Mouse (Mus musculus) adrenal gland, postnatal 14 days (tissue): ENCODE data around the gene Sv2b. TPM values are rescaled to one million over a fixed set of nuclear protein-coding genes. Genes with fewer than 3 reads are reported as not detected.
A peak's percentile ranks its signal among the peaks of the same experiment; 100 is the strongest.
"Not testable (repeated sequence)": the region's sequence is repeated elsewhere in the genome, so short reads cannot be mapped to it uniquely, and the experiment has no call there.

ENCODE experiments used
- DNase-seq: peaks from one replicate; pipeline ENCODE4 v3.0.0; 2021; ENCODE audit warnings: mixed read lengths
- total RNA-seq: library from RNA; stranded (reverse); gene quantifications from 2 replicates; pipeline ENCODE4 v1.2.3, GENCODE M21; 2021

Sv2b gene
- total RNA-seq, 1 experiment from 2014 or later: 0.67 TPM

GRCm38 (mm10) chr7:75209221-75209641, 99.8 kb downstream of the Sv2b start:
- peak; percentile 6 for DNase-seq

DNA sequence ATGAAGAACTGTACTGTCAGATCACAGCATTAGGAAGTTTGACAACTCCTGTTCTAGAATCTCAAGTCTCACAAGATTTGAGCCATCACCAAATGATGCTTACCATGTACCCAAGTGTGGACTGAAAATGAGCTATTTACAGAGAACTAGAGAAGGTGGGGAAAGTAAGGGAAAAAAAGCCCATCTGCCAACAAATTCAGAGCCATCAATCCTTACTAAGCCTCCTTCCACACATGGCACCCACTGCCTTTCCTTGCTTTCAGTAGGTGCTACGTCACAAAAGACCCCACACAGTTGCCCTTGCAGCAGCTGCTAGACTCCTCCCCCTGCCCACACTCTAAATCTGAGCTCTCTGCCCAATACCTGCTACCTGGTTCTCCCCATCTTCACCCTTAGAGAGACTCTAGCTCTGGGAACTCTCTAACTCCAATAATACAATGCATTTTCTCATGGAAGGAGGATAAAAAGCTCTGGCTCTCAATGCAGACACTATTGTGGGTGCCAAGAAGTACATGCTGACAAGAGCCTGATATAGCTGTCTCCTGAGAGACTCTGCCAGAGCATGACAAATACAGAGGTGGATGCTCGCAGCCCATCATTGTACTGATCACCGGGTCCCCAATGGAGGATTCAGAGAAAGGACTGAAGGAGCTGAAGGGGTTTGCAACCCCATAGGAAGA, 101.0 kb downstream of the Sv2b start:
- DNase-seq: no peak

DNA sequence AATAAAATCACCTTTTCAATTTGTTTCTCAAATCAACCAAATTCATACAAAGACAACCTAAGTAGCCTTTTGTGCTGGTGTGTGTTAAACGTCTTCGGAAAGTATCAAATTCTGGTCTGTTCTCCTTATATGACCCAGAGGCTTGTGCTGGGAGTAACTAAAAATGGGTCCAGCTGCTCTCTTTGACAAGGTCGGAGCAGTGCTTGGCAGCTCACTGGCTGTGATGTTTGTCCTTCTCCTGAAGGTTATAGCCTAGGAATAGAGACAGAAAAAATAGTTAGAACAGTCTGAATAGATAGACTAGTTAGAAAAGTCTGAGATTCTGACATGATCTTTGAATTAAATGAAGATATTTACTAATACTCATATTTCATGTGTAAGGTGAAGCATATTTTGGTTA, 102.4 kb downstream of the Sv2b start:
- DNase-seq: peak; percentile 21

DNA sequence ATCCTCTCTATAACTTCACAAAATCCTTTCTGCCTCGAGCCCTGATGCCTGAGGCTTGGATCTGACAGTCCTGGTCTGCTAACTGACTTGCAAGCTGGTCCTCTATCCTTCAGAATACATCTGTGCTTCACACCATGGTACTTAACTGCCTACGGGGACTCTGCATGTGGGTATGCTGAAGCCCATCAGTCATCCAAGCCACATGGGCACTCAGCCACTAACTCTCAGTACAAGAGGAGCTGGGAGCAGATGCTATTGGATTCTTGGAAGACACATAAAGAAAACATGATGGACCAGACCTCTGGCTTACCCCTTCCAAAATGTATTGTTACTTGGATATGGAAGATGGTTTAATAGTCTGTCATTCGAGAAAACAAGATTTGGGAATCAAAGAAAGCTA, 103.7 kb downstream of the Sv2b start:
- no peak for DNase-seq

DNA sequence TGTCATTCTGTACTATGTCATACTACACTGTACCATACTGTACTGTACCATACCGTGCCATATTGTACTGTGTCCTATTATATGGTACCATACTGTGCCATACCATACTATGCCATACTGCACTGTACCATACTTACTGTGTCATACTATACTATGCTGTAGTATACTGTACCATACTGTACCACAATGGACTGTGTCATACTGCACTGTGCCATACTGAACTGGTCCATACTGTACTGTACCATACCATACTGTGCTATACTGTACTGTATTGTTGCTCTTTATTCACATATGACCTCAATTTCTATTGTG, 114.2 kb downstream of the Sv2b start:
- not testable (repeated sequence) for DNase-seq

- no peak for DNase-seq
Measured at GRCm38 (mm10) chr7:75194158-75194918, 114.7 kb downstream of the Sv2b start.

- peak; percentile 43 for DNase-seq
Measured at GRCm38 (mm10) chr7:75190192-75190591, 118.9 kb downstream of the Sv2b start.

GRCm38 (mm10) chr7:75175042-75175441, 134.0 kb downstream of the Sv2b start:
- DNase-seq: no peak

DNA sequence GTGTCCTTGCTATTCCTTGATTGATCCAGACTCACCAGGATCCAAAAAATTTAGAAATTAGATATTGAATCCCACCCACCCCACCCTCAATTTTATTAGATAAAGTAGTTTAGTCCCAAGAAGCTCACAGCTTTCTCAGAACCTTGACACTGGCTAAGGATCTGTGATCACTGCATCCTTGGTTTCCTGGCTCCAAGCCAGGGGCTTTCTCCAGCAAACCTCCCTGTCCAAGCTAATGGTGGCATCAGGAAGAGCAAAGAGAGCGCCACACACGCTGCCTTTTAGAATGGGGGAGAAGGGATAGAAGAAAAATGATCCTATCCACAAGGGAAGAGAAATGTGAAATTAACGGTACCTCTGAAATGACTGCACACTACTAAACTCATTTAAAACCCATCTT, 141.6 kb downstream of the Sv2b start:
- DNase-seq: peak; percentile 12

- DNase-seq: no peak
Measured at GRCm38 (mm10) chr7:75147174-75147573, 161.9 kb downstream of the Sv2b start.

GRCm38 (mm10) chr7:75142800-75143199, 166.3 kb downstream of the Sv2b start:
- no peak for DNase-seq

- DNase-seq: no peak
Measured at GRCm38 (mm10) chr7:75141919-75142700, 167.0 kb downstream of the Sv2b start.

DNA sequence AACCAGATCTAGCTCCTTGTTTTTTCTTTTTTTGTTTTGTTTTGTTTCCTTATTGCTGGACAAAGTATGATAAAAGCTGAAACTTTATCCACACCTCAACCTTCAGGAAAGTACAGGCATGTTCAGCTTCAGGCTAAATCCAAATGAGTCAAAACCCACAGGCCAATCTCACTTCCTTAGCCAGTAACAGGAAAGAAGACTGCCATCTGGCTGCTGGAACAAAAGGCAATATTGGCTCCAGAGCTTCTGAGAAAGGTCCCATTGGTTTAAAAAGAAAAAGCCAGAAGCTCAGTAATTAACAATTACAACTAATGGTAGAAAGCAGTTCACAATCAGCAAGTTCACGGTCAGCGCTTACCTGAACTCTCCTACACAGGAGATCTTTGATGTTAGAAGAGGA, 169.8 kb downstream of the Sv2b start:
- no peak for DNase-seq

- peak; percentile 65 for DNase-seq
Measured at GRCm38 (mm10) chr7:75134710-75135617, 174.1 kb downstream of the Sv2b start.

GRCm38 (mm10) chr7:75128036-75128435, 181.0 kb downstream of the Sv2b start:
- no peak for DNase-seq

- DNase-seq: no peak
Measured at GRCm38 (mm10) chr7:75124067-75124466, 185.0 kb downstream of the Sv2b start.

DNA sequence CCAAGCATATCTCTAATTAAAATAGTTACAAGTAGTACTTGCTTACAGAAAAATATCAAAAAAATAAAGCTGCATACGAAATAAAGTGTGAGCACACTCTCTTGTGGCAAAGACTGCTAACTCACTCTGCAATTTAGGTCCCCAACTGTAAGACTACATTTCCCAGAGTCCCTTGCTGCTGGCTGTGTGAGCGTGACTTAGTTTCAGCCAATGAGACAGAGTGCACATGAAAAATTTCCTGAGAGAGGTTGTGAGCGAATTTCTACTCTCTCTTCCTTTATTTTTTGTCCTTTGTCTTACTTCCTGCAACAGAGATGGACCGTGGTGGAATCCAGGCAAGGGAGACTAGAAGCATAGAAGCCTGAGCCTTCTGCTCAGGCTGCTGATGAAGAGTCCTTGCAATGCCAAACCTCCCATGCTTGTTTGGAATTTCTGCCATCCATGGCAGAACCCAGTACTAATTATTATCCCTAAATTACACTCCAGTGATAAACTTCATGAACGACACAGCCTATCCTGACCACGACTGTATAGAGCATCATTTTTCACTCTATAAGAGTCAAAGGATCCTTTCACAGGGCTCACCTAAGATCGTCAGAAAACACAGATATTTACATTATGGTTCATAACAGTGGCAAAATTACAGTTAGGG, 190.9 kb downstream of the Sv2b start:
- DNase-seq: peak; percentile 37

DNA sequence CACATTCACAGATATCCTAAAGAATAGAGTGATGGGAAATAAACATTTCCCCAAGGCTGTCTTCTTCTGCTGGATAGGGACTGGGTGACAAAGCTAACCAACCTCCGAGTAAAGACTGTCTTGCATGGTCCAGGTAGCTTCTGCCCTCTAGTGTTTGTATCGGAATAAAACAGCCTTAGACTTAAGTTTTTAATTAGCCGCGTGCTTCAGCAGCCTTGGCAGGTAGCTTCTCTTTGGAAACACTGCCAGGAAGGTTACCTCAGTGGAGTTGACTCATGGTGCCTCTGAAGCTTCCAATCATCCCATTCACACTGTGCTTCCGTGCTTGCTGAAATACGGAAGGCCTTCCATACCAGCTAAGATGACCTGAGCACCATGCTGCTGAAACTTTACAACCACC, 198.4 kb downstream of the Sv2b start:
- DNase-seq: peak; percentile 43

DNA sequence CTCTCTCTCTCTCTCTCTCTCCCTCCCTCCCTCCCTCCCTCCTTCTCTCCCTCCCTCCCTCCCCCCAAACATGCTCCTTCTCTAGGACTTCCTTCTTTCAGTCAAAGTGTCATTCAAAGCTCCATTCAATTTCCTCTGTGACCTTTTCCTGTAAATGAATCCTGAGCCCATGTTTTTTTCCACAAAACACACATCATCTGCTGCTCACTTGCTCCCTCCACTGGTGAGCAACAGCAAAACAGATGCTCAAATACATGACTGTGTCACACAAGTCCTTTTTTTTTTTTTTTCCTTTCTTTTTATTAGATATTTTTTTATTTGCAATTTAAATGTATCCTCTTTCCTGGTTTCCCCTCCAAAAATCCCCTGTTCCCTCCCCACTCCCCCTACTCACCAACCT, 201.6 kb downstream of the Sv2b start:
- DNase-seq: peak; percentile 70

GRCm38 (mm10) chr7:75103900-75104299, 205.2 kb downstream of the Sv2b start:
- DNase-seq: no peak

DNA sequence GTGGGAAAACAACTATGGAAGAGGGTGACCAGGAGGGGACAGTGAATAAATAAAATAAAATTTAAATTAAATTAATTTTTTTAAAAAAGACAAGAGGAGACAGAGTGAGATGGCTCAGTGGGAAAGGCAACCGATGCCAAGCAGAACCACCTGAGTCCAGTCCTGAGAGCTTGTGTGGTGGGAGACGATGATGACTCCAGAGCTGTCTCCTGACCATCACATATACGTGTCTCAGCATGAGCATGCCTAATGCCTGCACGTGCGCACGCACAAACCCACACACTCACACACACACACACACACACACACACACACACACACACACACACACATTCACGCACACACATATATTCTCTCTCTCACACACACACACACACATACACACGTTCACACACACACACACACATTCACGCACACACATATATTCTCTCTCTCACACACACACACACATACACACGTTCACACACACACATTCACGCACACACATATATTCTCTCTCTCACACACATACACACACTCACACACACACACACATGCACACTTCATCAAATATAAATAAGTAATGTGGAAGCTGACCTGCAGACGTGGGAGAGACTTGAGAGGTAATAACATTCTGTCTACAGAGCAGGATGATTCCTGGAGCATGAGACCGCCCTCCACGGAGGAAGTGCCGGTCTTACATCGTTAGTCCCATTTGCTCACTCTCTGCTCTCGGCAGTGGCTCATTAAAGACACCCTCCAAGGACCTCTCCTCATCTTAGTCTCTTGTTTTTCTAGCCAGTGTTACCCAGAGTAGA, 206.3 kb downstream of the Sv2b start:
- DNase-seq: no peak
